Mouse (Mus musculus) lung, postnatal 25 days (tissue): Measurements from ENCODE around the gene Poc1b.

Experiments used
- DNase-seq: peaks from one replicate; pipeline ENCODE4 v3.0.0; 2022; ENCODE audit warnings: low spot score

Gene Poc1b

GRCm38 (mm10) chr10:99115471-99116236 lies 8.8 kb downstream of the Poc1b start:
- DNase-seq = no peak

GRCm38 (mm10) chr10:99116237-99116632 lies 9.4 kb downstream of the Poc1b start:
- DNase-seq = no peak

GRCm38 (mm10) chr10:99116650-99117615 lies 10.1 kb downstream of the Poc1b start:
- DNase-seq = no peak

- DNase-seq = no peak
Observed at GRCm38 (mm10) chr10:99117876-99118275, 11.0 kb downstream of the Poc1b start.

GRCm38 (mm10) chr10:99118697-99119096 lies 11.9 kb downstream of the Poc1b start:
- DNase-seq = no peak

GRCm38 (mm10) chr10:99119471-99119870 lies 12.6 kb downstream of the Poc1b start:
- DNase-seq = no peak

GRCm38 (mm10) chr10:99126225-99126624 lies 19.4 kb downstream of the Poc1b start, which contains the start of gene Phxr2:
Gene Phxr2, minus strand, starts transcription at chr10:99126325.
- no peak for DNase-seq

GRCm38 (mm10) chr10:99126954-99127353 lies 20.1 kb downstream of the Poc1b start:
- DNase-seq = peak; percentile 44

GRCm38 (mm10) chr10:99127691-99128261 lies 20.9 kb downstream of the Poc1b start:
- DNase-seq = peak; percentile 46

- peak; percentile 43 for DNase-seq
Observed at GRCm38 (mm10) chr10:99130611-99131010, 23.8 kb downstream of the Poc1b start.

- no peak for DNase-seq
Observed at GRCm38 (mm10) chr10:99131298-99131697, 24.5 kb downstream of the Poc1b start.

GRCm38 (mm10) chr10:99132189-99132588 lies 25.4 kb downstream of the Poc1b start:
- DNase-seq = peak; percentile 35

- DNase-seq = no peak
Observed at GRCm38 (mm10) chr10:99132595-99133272, 25.9 kb downstream of the Poc1b start.

- no peak for DNase-seq
Observed at GRCm38 (mm10) chr10:99133321-99133875, 26.6 kb downstream of the Poc1b start.

- DNase-seq = no peak
Observed at GRCm38 (mm10) chr10:99136337-99136736, 29.5 kb downstream of the Poc1b start.

- no peak for DNase-seq
Observed at GRCm38 (mm10) chr10:99145611-99146010, 38.8 kb downstream of the Poc1b start.

GRCm38 (mm10) chr10:99146596-99146995 lies 39.8 kb downstream of the Poc1b start:
- DNase-seq = no peak

GRCm38 (mm10) chr10:99150016-99150415 lies 43.2 kb downstream of the Poc1b start:
- no peak for DNase-seq

- DNase-seq = no peak
Observed at GRCm38 (mm10) chr10:99151580-99151979, 44.7 kb downstream of the Poc1b start.

GRCm38 (mm10) chr10:99152063-99152462 lies 45.2 kb downstream of the Poc1b start:
- peak; percentile 49 for DNase-seq

- DNase-seq = no peak
Observed at GRCm38 (mm10) chr10:99154635-99155034, 47.8 kb downstream of the Poc1b start.

GRCm38 (mm10) chr10:99156808-99157207 lies 50.0 kb downstream of the Poc1b start:
- DNase-seq = no peak
